Mouse (Mus musculus) layer of hippocampus, postnatal 36 days (tissue): ENCODE data around the gene Grb10. TPM values are rescaled to one million over a fixed set of nuclear protein-coding genes. Genes with fewer than 3 reads are reported as not detected.

Source experiments
- DNase-seq, 2 experiments: peaks; one replicate each; pipeline ENCODE4 v3.0.0; 2022
- total RNA-seq, 2 experiments: library from RNA; stranded (reverse); gene quantifications; 2 replicates each; pipeline ENCODE4 v1.2.3; 2021

Grb10 gene
- total RNA-seq, 2 experiments from 2014 or later: 21.9 to 22.6 TPM

DNA sequence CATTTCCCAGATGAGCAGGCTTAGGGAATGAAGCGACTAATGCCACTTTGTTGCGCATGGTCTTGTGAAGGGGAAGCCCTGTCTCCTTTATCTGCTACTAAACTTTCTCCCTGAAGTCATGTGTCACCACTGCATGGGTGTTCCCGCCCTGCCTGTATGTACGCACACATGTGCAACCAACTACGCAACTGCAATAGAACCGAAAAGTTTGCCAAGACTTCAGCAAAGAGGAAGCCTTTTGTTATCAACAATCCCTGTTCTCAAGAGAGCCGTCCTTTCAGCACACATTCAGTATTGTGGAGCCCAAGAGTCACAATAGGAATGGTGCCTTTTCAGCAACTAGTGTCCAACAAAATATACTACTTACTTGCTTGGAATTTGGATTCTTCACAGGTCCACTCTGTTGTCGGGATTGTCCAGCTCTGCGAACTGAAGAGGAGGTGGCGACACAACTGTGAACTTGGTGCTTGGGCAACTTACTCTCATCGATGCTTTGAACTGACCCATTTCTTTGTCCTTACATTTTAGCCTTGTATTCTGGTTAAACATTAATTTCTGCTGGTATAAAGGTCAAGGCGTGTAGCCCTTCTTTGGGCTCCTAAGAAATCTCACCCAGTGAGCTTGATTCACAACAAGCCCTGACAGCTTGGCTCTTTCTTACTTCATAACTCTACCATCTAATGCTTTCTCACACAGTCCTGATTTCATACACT, 140.7 kb downstream of the Grb10 start, which contains the start of gene Ddc:
Gene Ddc (minus strand): TSS at position 500 of the 713 bp plus-strand sequence.
- DNase-seq: no peak

GRCm38 (mm10) chr11:11895479-11895878, 143.0 kb downstream of the Grb10 start:
- DNase-seq: no peak

DNA sequence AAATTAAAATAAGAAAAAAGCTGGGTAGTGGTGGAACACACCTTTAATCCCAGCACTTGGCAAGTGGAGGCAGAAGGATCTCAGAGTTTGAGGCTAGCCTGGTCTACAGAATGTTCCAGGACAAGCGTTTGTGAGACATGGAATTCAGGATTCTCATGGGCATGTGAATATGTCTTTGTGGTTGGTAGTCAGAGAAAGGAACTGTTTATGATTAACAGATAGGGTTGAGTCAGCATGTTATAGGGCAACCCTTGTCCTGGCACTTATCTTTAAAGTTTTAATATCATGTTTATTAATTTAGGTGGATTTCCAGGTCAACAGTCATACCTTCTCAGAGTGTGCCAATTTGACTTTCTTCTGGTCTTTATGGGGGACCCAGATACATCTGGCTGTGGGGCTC, 144.7 kb downstream of the Grb10 start:
- no peak for DNase-seq

GRCm38 (mm10) chr11:11892993-11893602, 145.4 kb downstream of the Grb10 start:
- DNase-seq: no peak

- no peak for DNase-seq
Observed at GRCm38 (mm10) chr11:11891832-11892231, 146.7 kb downstream of the Grb10 start.

DNA sequence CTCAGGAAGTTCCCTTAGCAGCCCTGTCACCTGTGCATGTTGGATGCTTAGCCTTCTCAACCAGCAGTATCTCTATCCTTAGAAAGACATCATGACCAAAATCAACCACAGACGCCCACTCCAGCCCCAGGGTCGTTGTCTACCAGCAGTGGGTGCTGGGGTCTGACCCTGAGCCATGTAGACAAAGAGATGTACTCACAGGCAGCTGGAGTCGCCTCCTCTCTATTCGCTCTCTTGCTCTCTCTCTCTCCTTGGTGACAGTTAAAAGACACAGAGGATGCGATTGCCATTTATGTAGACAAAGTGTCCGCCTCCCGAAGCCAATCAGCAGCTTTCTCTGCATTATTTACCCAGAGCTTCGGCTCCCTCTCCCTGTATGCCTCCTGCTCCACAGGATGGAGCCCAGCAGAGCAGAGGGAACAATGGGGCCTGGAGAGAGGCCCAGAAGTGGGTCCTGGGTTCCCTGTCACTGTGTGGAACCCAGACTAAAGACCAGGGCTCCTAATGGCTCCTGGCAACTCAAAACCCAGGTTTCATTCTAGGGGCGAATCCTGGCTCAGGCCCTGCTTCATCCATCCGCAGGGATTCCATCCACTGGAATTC, 148.2 kb downstream of the Grb10 start:
- DNase-seq: no peak

GRCm38 (mm10) chr11:11888727-11889126, 149.8 kb downstream of the Grb10 start:
- DNase-seq: no peak

GRCm38 (mm10) chr11:11888051-11888450, 150.4 kb downstream of the Grb10 start:
- no peak for DNase-seq

DNA sequence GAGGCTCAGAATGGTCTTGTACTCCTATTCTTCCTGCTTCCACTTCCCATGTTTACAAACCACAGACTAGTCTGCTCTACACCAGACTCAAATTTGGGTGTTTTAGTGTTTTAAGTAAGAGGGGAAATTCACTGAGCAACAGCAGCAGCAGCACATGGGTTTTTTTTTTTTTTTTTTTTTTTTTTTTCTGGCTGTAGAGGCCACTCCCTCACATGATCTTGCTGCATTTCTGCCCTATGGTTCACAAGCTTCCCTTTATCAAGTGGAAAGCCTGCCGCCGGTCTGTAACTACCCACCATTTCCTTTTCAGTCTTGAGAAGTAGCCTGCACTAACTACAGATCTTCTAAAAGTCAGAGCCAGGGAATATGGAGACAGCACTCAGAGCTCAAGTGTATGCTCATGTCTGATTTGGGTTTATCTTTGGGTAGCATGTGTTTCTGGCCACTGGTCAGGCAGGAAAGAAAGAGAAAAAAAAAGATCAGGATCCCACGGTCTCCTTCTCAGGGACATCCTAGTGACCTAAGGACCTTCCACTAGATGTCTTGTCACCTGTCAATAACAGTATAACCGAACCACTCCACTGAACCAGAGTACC, 152.0 kb downstream of the Grb10 start:
- no peak for DNase-seq

GRCm38 (mm10) chr11:11885921-11886320, 152.6 kb downstream of the Grb10 start:
- DNase-seq: no peak

DNA sequence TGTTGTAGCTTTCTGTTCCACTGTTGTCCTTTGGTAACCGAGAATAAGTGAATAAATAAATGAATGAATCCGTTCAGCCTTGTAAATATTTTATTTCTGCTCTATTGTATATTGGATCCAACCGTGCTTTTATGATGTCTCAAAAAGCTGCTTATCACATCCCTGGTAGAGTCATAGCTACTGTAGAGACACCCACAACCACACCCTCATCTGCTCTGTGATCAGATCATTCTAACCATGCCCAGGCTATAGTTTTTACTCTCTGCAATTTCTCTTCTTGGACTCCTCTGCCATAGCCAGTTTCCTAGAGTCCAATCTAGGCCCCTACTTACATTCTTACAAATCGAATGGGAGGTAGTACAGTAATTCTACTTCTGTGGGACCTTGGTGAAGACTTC, 153.2 kb downstream of the Grb10 start:
- no peak for DNase-seq

DNA sequence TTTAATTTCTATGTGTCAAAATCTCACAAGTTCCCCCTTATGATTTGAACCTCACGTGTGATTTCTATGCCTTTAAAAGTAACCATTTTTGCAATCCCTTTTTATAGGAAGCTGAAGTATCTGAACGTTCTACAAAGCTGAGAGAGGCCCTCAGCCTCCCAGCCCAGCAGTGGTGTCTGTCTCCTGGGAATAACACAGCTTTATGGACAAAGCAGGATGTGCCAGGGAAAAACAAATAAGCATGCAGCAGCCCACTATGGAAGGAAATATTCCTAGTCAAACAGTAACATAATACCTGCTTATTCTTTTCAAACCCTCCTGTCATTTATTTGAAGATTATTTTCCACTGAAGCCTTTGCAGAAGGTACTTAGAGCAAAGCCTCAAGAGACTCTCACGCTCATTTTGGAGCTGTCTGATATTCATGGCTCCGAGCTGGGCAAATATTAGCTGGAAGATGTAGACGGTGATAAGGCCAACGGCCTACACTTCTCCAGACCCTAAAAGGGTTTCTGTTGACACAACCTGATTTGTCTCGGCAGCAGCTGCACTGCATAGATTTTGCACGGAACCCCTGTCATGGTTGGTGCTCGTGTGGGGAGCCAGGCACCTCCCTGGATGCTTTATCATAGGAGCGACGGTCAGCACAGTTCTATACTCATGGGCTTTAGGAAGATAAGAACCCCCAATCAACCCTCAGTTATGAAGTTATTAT, 153.8 kb downstream of the Grb10 start:
- DNase-seq: no peak

DNA sequence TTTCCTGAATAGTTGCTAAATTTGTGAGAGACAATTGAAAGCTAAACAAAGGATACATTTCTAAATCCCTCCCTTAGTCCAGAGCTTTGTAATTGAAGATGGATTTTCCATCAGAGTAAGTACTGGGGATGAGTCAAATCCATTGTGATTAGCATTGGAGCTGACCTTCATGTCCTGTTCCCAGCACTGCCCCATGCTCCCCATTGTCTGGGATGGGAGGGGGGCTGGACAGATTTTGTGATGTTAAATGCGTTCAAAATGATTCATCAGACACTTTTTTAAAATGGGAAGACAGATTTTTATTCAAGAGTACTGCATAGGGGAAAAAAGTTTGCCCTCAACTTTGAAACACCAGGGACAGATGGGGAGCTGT, 156.7 kb downstream of the Grb10 start:
- DNase-seq: no peak

DNA sequence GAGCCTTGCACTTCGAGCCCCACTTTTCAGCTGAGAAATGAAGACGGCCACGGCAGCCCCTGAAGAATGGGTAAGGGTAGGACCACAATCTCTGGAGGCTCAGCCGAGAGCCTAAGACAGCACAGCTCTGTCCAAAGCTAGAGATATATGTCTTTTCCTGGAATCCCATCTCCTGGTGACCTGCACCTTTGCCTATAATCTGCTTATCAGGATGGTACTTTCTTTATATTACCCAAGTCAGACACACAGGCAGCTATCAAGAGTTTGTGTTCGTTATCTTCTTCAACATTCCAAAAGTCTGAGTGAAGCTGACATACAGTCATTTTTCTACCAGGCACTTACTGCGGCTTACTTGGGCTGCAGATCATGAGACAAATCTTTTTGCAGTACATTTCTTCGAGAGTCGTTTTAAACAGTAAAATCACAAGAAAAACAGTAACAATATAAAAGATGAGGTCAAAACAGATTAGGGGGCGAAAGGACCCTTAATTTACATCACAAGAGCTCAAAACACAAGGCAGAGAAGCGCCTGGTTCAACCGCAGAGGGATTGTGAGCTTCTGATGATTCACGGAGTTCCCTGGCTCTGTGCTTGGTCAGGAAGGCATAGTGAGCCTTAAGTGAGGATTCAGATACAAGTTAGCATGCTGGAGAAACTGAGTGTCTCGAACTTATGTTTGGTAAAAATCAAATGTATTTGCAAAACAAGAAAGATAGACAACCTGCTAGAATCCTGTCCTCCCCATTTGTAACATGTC, 157.3 kb downstream of the Grb10 start:
- DNase-seq: no peak

Other genes with a start within 250 kb of the Grb10 start
- under 1 TPM; 0.48 to 0.75 TPM for gene Fignl1, start 229.7 kb downstream of the Grb10 start, total RNA-seq
- gene Ddc, start 140.5 kb downstream of the Grb10 start, total RNA-seq: 10 to 100 TPM in 1 of 2 experiments, 1 to 10 TPM in 1; 6.3 to 10.3 TPM